Mouse (Mus musculus) CH12.LX (cell line): ENCODE results near the gene Capn11. TPM values are rescaled to one million over a fixed set of nuclear protein-coding genes. Genes with fewer than 3 reads are reported as not detected.

Source experiments
- DNase-seq: peaks from one replicate; pipeline ENCODE4 v3.0.0-alpha.2; 2013; ENCODE audit errors: extremely low read depth
- H3K27ac ChIP-seq: 2 replicates; pipeline ENCODE4 v1.5.1; 2012; ENCODE audit warnings: low read depth, mild to moderate bottlenecking, control low read depth, moderate library complexity; ENCODE audit not compliant: insufficient read depth
- H3K27me3 ChIP-seq: replicated peaks from 2 replicates; pipeline ENCODE3; 2012; ENCODE audit warnings: inconsistent platforms
- H3K36me3 ChIP-seq, 2 experiments: replicated peaks in 1 of 2; 2 replicates each; pipeline versions ENCODE3 to v1.6.1; 2012; ENCODE audit warnings: inconsistent platforms in 1 of 2, low read length in 1 of 2, mild to moderate bottlenecking in 1 of 2, mixed read lengths in 1 of 2, moderate library complexity in 1 of 2; ENCODE audit not compliant: control insufficient read depth in 1 of 2, insufficient read depth in 1 of 2
- H3K4me1 ChIP-seq, 2 experiments: 2 replicates each; pipeline ENCODE4 v1.6.1; 2012; ENCODE audit warnings: inconsistent platforms in 1 of 2, moderate library complexity in 1 of 2; ENCODE audit not compliant: insufficient read depth in 2 of 2, control insufficient read depth in 1 of 2
- H3K4me2 ChIP-seq: 2 replicates; pipeline ENCODE4 v1.6.1; 2012; ENCODE audit warnings: low read depth, mild to moderate bottlenecking, control low read depth; ENCODE audit not compliant: poor library complexity, insufficient read depth, severe bottlenecking
- H3K4me3 ChIP-seq, 3 experiments: fragments of 150-350 bp in 1 of 3; sonication (generic) in 1 of 3; replicated peaks in 1 of 3; 2 replicates each; pipeline versions ENCODE3 to v1.5.1; 2011 to 2012; ENCODE audit warnings: low read depth in 2 of 3, low read length in 2 of 3, mild to moderate bottlenecking in 2 of 3, moderate library complexity in 2 of 3, control low read depth in 1 of 3, improper control_type of control experiment in 1 of 3, inconsistent platforms in 1 of 3, mixed read lengths in 1 of 3; ENCODE audit not compliant: poor library complexity in 1 of 3
- H3K79me2 ChIP-seq: replicated peaks from 2 replicates; pipeline ENCODE4 v1.6.1; 2012; ENCODE audit warnings: mild to moderate bottlenecking, moderate library complexity; ENCODE audit not compliant: control insufficient read depth, poor library complexity, insufficient read depth, severe bottlenecking; ENCODE audit errors: extremely low read depth
- H3K9ac ChIP-seq: 2 replicates; pipeline ENCODE4 v1.6.1; 2012; ENCODE audit warnings: low read depth, mild to moderate bottlenecking, control low read depth, moderate library complexity; ENCODE audit not compliant: insufficient read depth
- H3K9me3 ChIP-seq: replicated peaks from 2 replicates; pipeline ENCODE3; 2012; ENCODE audit warnings: low read length, inconsistent platforms, mixed read lengths
- BHLHE40 ChIP-seq: IDR thresholded peaks from 2 replicates; pipeline ENCODE4 v1.6.1; 2011; ENCODE audit warnings: mild to moderate bottlenecking, low read depth, low read length, improper control_type of control experiment
- CHD1 ChIP-seq: IDR thresholded peaks from 2 replicates; pipeline ENCODE4 v1.6.1; 2012; ENCODE audit warnings: low read depth, low read length, improper control_type of control experiment, inconsistent platforms
- CHD2 ChIP-seq: IDR thresholded peaks from 2 replicates; pipeline ENCODE4 v1.6.1; 2011; ENCODE audit warnings: low read length, improper control_type of control experiment
- CTCF ChIP-seq, 2 experiments: IDR thresholded peaks in 1 of 2; conservative IDR thresholded peaks in 1 of 2; 2 replicates each; pipeline ENCODE4 v1.5.1; 2011 to 2012; ENCODE audit warnings: low read depth in 2 of 2, low read length in 2 of 2, improper control_type of control experiment in 1 of 2, inconsistent platforms in 1 of 2, mild to moderate bottlenecking in 1 of 2, moderate library complexity in 1 of 2
- E2F4 ChIP-seq: IDR thresholded peaks from 2 replicates; pipeline ENCODE4 v1.6.1; 2011; ENCODE audit warnings: low read depth, low read length, improper control_type of control experiment; ENCODE audit not compliant: insufficient replicate concordance
- ELF1 ChIP-seq: IDR thresholded peaks from 2 replicates; pipeline ENCODE4 v1.6.1; 2014; ENCODE audit warnings: low read depth, mild to moderate bottlenecking, inconsistent platforms, low read length, improper control_type of control experiment
- EP300 ChIP-seq: IDR thresholded peaks from 2 replicates; pipeline ENCODE4 v1.6.1; 2011; ENCODE audit warnings: low read length, improper control_type of control experiment
- ETS1 ChIP-seq: conservative IDR thresholded peaks from 2 replicates; pipeline ENCODE4 v1.6.1; 2012; ENCODE audit warnings: low read depth, mild to moderate bottlenecking, inconsistent platforms, low read length, improper control_type of control experiment, moderate library complexity
- HCFC1 ChIP-seq: IDR thresholded peaks from 2 replicates; pipeline ENCODE4 v1.6.1; 2012; ENCODE audit warnings: low read depth, mild to moderate bottlenecking, inconsistent platforms, low read length, improper control_type of control experiment
- IRF4 ChIP-seq: IDR thresholded peaks from 2 replicates; pipeline ENCODE4 v1.6.1; 2014; ENCODE audit warnings: low read depth, mild to moderate bottlenecking, inconsistent platforms, low read length, improper control_type of control experiment
- JUN ChIP-seq: IDR thresholded peaks from 2 replicates; pipeline ENCODE4 v1.6.1; 2011; ENCODE audit warnings: low read depth, mild to moderate bottlenecking, low read length, improper control_type of control experiment, moderate library complexity; ENCODE audit not compliant: insufficient read depth
- JUND ChIP-seq: conservative IDR thresholded peaks from 2 replicates; pipeline ENCODE4 v1.6.1; 2011; ENCODE audit warnings: low read depth, low read length, improper control_type of control experiment
- KAT2A ChIP-seq: IDR thresholded peaks from 2 replicates; pipeline ENCODE4 v1.6.1; 2012; ENCODE audit warnings: low read length, improper control_type of control experiment, inconsistent platforms; ENCODE audit not compliant: insufficient replicate concordance
- MAX ChIP-seq: IDR thresholded peaks from 2 replicates; pipeline ENCODE4 v1.6.1; 2011; ENCODE audit warnings: low read length, improper control_type of control experiment
- MAZ ChIP-seq: IDR thresholded peaks from 2 replicates; pipeline ENCODE4 v1.6.1; 2012; ENCODE audit warnings: low read depth, mild to moderate bottlenecking, inconsistent platforms, low read length, improper control_type of control experiment, moderate library complexity
- MEF2A ChIP-seq: IDR thresholded peaks from 2 replicates; pipeline ENCODE4 v1.6.1; 2014; ENCODE audit warnings: low read depth, mild to moderate bottlenecking, inconsistent platforms, low read length, improper control_type of control experiment, borderline replicate concordance
- MXI1 ChIP-seq: IDR thresholded peaks from 2 replicates; pipeline ENCODE4 v1.6.1; 2011; ENCODE audit warnings: mild to moderate bottlenecking, low read depth, low read length, improper control_type of control experiment
- MYC ChIP-seq: IDR thresholded peaks from 2 replicates; pipeline ENCODE4 v1.6.1; 2011; ENCODE audit warnings: low read depth, mild to moderate bottlenecking, improper control_type of control experiment, low read length
- NRF1 ChIP-seq: IDR thresholded peaks from 2 replicates; pipeline ENCODE4 v1.6.1; 2014; ENCODE audit warnings: low read depth, mild to moderate bottlenecking, inconsistent platforms, low read length, improper control_type of control experiment, moderate library complexity
- PAX5 ChIP-seq: IDR thresholded peaks from 2 replicates; pipeline ENCODE4 v1.6.1; 2012; ENCODE audit warnings: low read length, inconsistent platforms, mixed read lengths
- SIN3A ChIP-seq: IDR thresholded peaks from 2 replicates; pipeline ENCODE4 v1.6.1; 2012; ENCODE audit warnings: low read length, improper control_type of control experiment, inconsistent platforms
- TCF12 ChIP-seq: IDR thresholded peaks from 2 replicates; pipeline ENCODE4 v1.6.1; 2014; ENCODE audit warnings: low read depth, mild to moderate bottlenecking, inconsistent platforms, low read length, improper control_type of control experiment
- ZKSCAN1 ChIP-seq: IDR thresholded peaks from 2 replicates; pipeline ENCODE4 v1.6.1; 2012; ENCODE audit warnings: low read depth, inconsistent platforms, low read length, improper control_type of control experiment, borderline replicate concordance
- ZMIZ1 ChIP-seq: IDR thresholded peaks from 2 replicates; pipeline ENCODE4 v1.6.1; 2012; ENCODE audit warnings: low read depth, mild to moderate bottlenecking, inconsistent platforms, low read length, improper control_type of control experiment
- dilution Hi-C: fragments of 300-500 bp; cut with MboI; formaldehyde crosslinking; loops from 2 replicates; pipeline ENCODE4 v1.14.3; 2020; ENCODE audit warnings: low sequenced_read_pairs; ENCODE audit not compliant: extremely low pct_unique_long_range_greater_than_20kb, extremely low pct_ligation_motif_present
- in situ Hi-C: fragments of 300-500 bp; cut with MboI; formaldehyde crosslinking; loops from 3 replicates; pipeline ENCODE4 v1.14.3; 2019; ENCODE audit warnings: low sequenced_read_pairs, low pct_ligation_motif_present, low pct_unique_long_range_greater_than_20kb, mixed read lengths
- polyA plus RNA-seq: library from polyadenylated mRNA; unstranded; fragments of >175 nt; gene quantifications from 2 replicates; pipeline ENCODE4 v1.2.1, GENCODE M21; 2012; ENCODE audit warnings: low read depth; ENCODE audit not compliant: insufficient read length
- total RNA-seq, 2 experiments: library from RNA; depleted of rRNA; stranded (reverse); fragments of 300-350 nt in 1 of 2; fragments of >200 nt in 1 of 2; gene quantifications; 2 replicates each; pipeline ENCODE4 v1.2.3; 2012 to 2014

Gene Capn11
- total and polyA plus RNA-seq, 3 experiments: 0.09 TPM; not detected in 2

DNA sequence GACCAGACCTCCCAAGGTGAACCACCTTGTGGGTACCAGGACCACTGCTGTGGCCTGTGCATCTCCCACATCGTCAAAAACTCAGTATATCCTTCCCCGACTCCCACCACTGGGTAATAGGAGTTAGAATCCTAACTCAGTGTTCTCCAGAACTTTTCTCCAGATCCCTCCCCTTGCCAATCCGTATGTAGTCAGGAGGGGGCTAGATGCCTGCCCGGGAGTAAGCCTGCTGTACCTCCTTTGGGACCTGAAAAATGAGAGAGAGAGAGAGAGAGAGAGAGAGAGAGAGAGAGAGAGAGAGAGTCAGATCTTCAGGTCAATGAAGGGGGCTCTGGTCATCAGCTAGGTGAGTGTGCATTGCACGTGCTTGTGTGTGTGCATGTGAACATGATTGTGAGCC lies 25.1 kb downstream of the Capn11 start:
- H3K27me3 ChIP-seq: peaks cover 3% of the 10 kb centered on the region
- no peaks in the 10 kb centered on the region for H3K9me3 ChIP-seq
- DNase-seq: no peak
- H3K9ac ChIP-seq: no peak overlapping the region
- peaks cover 14 to 39% of the 10 kb centered on the region in 2 experiments for H3K4me1 ChIP-seq
- no peaks in the 10 kb centered on the region for H3K36me3 ChIP-seq
- no peak overlapping the region for H3K4me2 ChIP-seq
- no peak overlapping the region for H3K27ac ChIP-seq
- no peaks in the 10 kb centered on the region for H3K79me2 ChIP-seq
- TF ChIP-seq TCF12 (no peak), HCFC1 (no peak), BHLHE40 (no peak), MYC (no peak), E2F4 (no peak), MXI1 (no peak), JUND (no peak), ZMIZ1 (no peak), CTCF (conservative IDR thresholded peaks at IDR 0.05 in 1 of 2, IDR thresholded peaks at IDR 0.05 in 1 of 2; ENCODE audit: low read depth in 2 of 2, low read length in 2 of 2) (no peak), MEF2A (no peak), NRF1 (no peak), KAT2A (no peak), JUN (no peak), ELF1 (no peak), MAZ (no peak), ZKSCAN1 (no peak)
- no peak overlapping the region for H3K4me3 ChIP-seq
- dilution Hi-C loops: no loop called here
- in situ Hi-C loops: no loop called here

DNA sequence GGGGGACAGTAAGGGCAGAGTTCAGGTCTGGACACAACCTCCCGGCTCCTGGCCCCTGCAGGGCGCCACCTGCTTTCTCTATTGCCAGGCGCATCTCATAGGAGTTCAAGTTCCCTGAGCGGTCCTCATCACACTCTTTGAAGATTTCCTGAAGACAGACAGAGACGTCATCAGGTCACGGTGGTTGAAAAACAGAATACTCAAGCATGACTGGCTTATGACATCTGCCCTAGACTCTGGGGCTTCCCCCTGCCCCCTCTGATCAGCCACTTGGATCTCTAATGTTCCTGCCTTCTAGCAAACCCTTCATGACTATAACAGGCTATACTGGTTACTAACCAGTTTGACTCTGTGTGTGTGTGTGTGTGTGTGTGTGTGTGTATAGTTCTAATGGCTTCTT lies 27.2 kb downstream of the Capn11 start:
- in situ Hi-C loops: no loop called here
- dilution Hi-C loops: no loop called here
- Histone ChIP-seq H3K27ac (no peak overlapping the region), H3K9ac (no peak overlapping the region), H3K79me2 (no peaks in the 10 kb centered on the region), H3K4me3 (peak overlapping the region in 1 of 3 experiments; percentile 10), H3K36me3 (no peaks in the 10 kb centered on the region), H3K27me3 (no peaks in the 10 kb centered on the region), H3K4me2 (peak overlapping the region; percentile 61), H3K9me3 (no peaks in the 10 kb centered on the region), H3K4me1 (peaks cover 18 to 56% of the 10 kb centered on the region in 2 experiments)
- TF ChIP-seq ELF1 (peak; percentile 21; the same call in 1 of the 2 replicates), CHD2 (0 out of 2 replicates have a peak, but pooled peaks have one; percentile 28), BHLHE40 (peak; percentile 40; the same call in 1 of the 2 replicates), MAX (peak; percentile 53), TCF12 (peak; percentile 33; the same call in 1 of the 2 replicates), JUN (no peak), IRF4 (0 out of 2 replicates have a peak, but pooled peaks have one; percentile 17), CHD1 (no peak), MEF2A (no peak), MYC (0 out of 2 replicates have a peak, but pooled peaks have one; percentile 18), CTCF (conservative IDR thresholded peaks at IDR 0.05 in 1 of 2, IDR thresholded peaks at IDR 0.05 in 1 of 2; ENCODE audit: low read depth in 2 of 2, low read length in 2 of 2) (peak in 1 of 2 experiments; percentile 32; a peak in 2 of 4 replicates), ETS1 (peak; percentile 72), PAX5 (no peak), EP300 (0 out of 2 replicates have a peak, but pooled peaks have one; percentile 15), SIN3A (0 out of 2 replicates have a peak, but pooled peaks have one; percentile 36)
- DNase-seq: peak; percentile 89
